Comparison of ENCODE assay signal across 25 mouse cellular contexts in the genomic region with DNA sequence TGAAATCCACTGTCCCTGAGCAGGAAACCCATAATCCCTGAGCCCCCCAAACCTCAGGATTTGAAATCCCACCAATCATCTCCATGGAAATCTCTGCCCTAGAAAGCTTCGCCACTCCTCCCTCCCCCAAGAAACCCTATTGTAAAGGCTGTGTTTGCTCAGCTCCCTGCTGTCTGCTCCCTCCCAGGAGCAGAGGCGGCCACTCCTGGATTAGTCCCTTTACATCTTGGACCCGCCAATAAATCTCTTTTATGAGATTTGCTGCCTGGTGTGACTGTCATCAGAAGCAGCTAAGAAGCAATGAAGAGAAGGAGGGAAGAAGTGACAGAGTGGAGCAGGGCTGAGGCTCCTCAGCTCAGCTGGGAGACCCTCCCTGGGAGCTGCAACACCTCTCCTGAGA.
DNase-seq lines count a peak whose midpoint lies in the region; ATAC-seq lines count a peak whose summit lies in the region.
"Had no signal": no experiment of that assay in that cellular context is flagged by ENCODE, and none has a peak within 500 bp of the region (broad histone marks: within the 10 kb centered on the region; RNA-seq: fewer than 3 reads in every experiment).

No protein-coding gene starts in this region.

- DNase-seq in intestine, embryonic 14.5 days (ENCODE audit: low spot score), result no peak
- DNase-seq in midbrain, embryonic 11.5 days (ENCODE audit: low spot score, missing footprints), result no peak
- peak; percentile 8 for DNase-seq in ES-CJ7 (ENCODE audit: low read depth, low spot score)
- DNase-seq: adrenal gland, postnatal 14 days; cerebellum, adult 2 months; cerebellum, postnatal 25 days; forebrain, postnatal 0 days; gastrocnemius, postnatal 36 days; heart, adult 2 months; heart, postnatal 14 days; kidney, adult 9 months; lung, postnatal 4 days; right cerebral cortex, postnatal 25 days; spleen, adult 18-20 months; thymus, postnatal 14 days had no signal

- WGBS in intestine, embryonic 14.5 days, result 30% methylated on average over 3 of the region's 3 CpGs
- 38% methylated on average over 3 of the region's 3 CpGs for WGBS in intestine, embryonic 16.5 days
- WGBS in midbrain, embryonic 11.5 days, result 10% methylated on average over 3 of the region's 3 CpGs
- WGBS in midbrain, embryonic 13.5 days, result 10% methylated on average over 3 of the region's 3 CpGs
- 30% methylated on average over 3 of the region's 3 CpGs for WGBS in intestine, embryonic 15.5 days
- WGBS in forebrain, embryonic 16.5 days, result 16% methylated on average over 3 of the region's 3 CpGs

- 0 out of 2 replicates have a peak, but pooled peaks have one; percentile 32 for ATAC-seq in intestine, embryonic 14.5 days (replicated peaks; ENCODE audit: low FRiP score, low TSS enrichment, low read depth)
- no peak for ATAC-seq in intestine, embryonic 16.5 days
- peak; percentile 66 for ATAC-seq in midbrain, embryonic 11.5 days (ENCODE audit: low FRiP score)
- ATAC-seq in midbrain, embryonic 13.5 days, result no peak
- peak; percentile 59 for ATAC-seq in intestine, embryonic 15.5 days
- no peak for ATAC-seq in forebrain, embryonic 16.5 days
- ATAC-seq: forebrain, postnatal 0 days; hindbrain, postnatal 0 days; midbrain, embryonic 15.5 days had no signal

- no peaks in the 10 kb centered on the region for H3K36me3 ChIP-seq in intestine, embryonic 14.5 days (ENCODE audit: control insufficient read depth, insufficient read depth, low read length)
- no peaks in the 10 kb centered on the region for H3K36me3 ChIP-seq in intestine, embryonic 16.5 days (ENCODE audit: control insufficient read depth, insufficient read depth, low read length)
- no peaks in the 10 kb centered on the region for H3K36me3 ChIP-seq in midbrain, embryonic 11.5 days (ENCODE audit: control insufficient read depth, insufficient read depth, low read length)
- H3K36me3 ChIP-seq in midbrain, embryonic 13.5 days, result no peaks in the 10 kb centered on the region
- H3K36me3 ChIP-seq in intestine, embryonic 15.5 days, result no peaks in the 10 kb centered on the region
- no peaks in the 10 kb centered on the region for H3K36me3 ChIP-seq in forebrain, embryonic 16.5 days (ENCODE audit: control insufficient read depth, insufficient read depth)
- H3K36me3 ChIP-seq: forebrain, embryonic 10.5 days; heart, embryonic 13.5 days; midbrain, embryonic 15.5 days had no signal

- H3K27me3 ChIP-seq in intestine, embryonic 14.5 days (replicated peaks; ENCODE audit: control insufficient read depth, insufficient read depth, low read length), result no peaks in the 10 kb centered on the region
- no peaks in the 10 kb centered on the region for H3K27me3 ChIP-seq in intestine, embryonic 16.5 days (replicated peaks; ENCODE audit: control insufficient read depth, insufficient read depth, low read length)
- no peaks in the 10 kb centered on the region for H3K27me3 ChIP-seq in midbrain, embryonic 11.5 days (ENCODE audit: control insufficient read depth, insufficient read depth, low read length)
- H3K27me3 ChIP-seq in midbrain, embryonic 13.5 days, result no peaks in the 10 kb centered on the region
- no peaks in the 10 kb centered on the region for H3K27me3 ChIP-seq in intestine, embryonic 15.5 days (replicated peaks)
- no peaks in the 10 kb centered on the region for H3K27me3 ChIP-seq in forebrain, embryonic 16.5 days (replicated peaks; ENCODE audit: control insufficient read depth, insufficient read depth, low read length)
- H3K27me3 ChIP-seq: heart, embryonic 13.5 days; midbrain, embryonic 15.5 days had no signal

- no peak overlapping the region for H3K9ac ChIP-seq in intestine, embryonic 14.5 days (ENCODE audit: low read length)
- H3K9ac ChIP-seq in intestine, embryonic 16.5 days (ENCODE audit: low read depth, low read length), result no peak overlapping the region
- no peak overlapping the region for H3K9ac ChIP-seq in midbrain, embryonic 11.5 days (ENCODE audit: low read length)
- H3K9ac ChIP-seq in midbrain, embryonic 13.5 days (replicated peaks), result no peak overlapping the region
- H3K9ac ChIP-seq in intestine, embryonic 15.5 days, result no peak overlapping the region
- H3K9ac ChIP-seq in forebrain, embryonic 16.5 days (replicated peaks; ENCODE audit: low read depth, low read length), result no peak overlapping the region
- H3K9ac ChIP-seq: forebrain, postnatal 0 days; heart, embryonic 13.5 days; midbrain, embryonic 15.5 days had no signal

- no peaks in the 10 kb centered on the region for H3K4me1 ChIP-seq in intestine, embryonic 14.5 days (replicated peaks; ENCODE audit: control insufficient read depth, insufficient read depth, low read length)
- H3K4me1 ChIP-seq in intestine, embryonic 16.5 days (ENCODE audit: control insufficient read depth, insufficient read depth, low read length), result peaks cover 3% of the 10 kb centered on the region; the same call in 1 of the 2 replicates
- peaks cover 2% of the 10 kb centered on the region; the same call in 1 of the 2 replicates for H3K4me1 ChIP-seq in midbrain, embryonic 11.5 days (ENCODE audit: control insufficient read depth, insufficient read depth, low read length)
- H3K4me1 ChIP-seq in midbrain, embryonic 13.5 days (replicated peaks), result no peaks in the 10 kb centered on the region
- no peaks in the 10 kb centered on the region for H3K4me1 ChIP-seq in intestine, embryonic 15.5 days (replicated peaks)
- no peaks in the 10 kb centered on the region for H3K4me1 ChIP-seq in forebrain, embryonic 16.5 days (replicated peaks; ENCODE audit: control insufficient read depth, insufficient read depth, low read length)
- H3K4me1 ChIP-seq: heart, embryonic 13.5 days; midbrain, embryonic 15.5 days had no signal

- no peaks in the 10 kb centered on the region for H3K9me3 ChIP-seq in intestine, embryonic 14.5 days (ENCODE audit: control insufficient read depth, low read length)
- H3K9me3 ChIP-seq in intestine, embryonic 16.5 days (ENCODE audit: control insufficient read depth, low read length), result no peaks in the 10 kb centered on the region
- H3K9me3 ChIP-seq in midbrain, embryonic 11.5 days (ENCODE audit: control insufficient read depth, low read length), result no peaks in the 10 kb centered on the region
- no peaks in the 10 kb centered on the region for H3K9me3 ChIP-seq in midbrain, embryonic 13.5 days
- H3K9me3 ChIP-seq in intestine, embryonic 15.5 days, result no peaks in the 10 kb centered on the region
- no peaks in the 10 kb centered on the region for H3K9me3 ChIP-seq in forebrain, embryonic 16.5 days (ENCODE audit: control insufficient read depth, low read length)
- H3K9me3 ChIP-seq: forebrain, embryonic 10.5 days; heart, embryonic 13.5 days; midbrain, embryonic 15.5 days had no signal

- H3K27ac ChIP-seq in intestine, embryonic 14.5 days (ENCODE audit: low read depth), result no peak overlapping the region
- no peak overlapping the region for H3K27ac ChIP-seq in intestine, embryonic 16.5 days (ENCODE audit: low read length)
- H3K27ac ChIP-seq in midbrain, embryonic 11.5 days (ENCODE audit: low read depth, low read length), result no peak overlapping the region
- H3K27ac ChIP-seq in midbrain, embryonic 13.5 days, result no peak overlapping the region
- H3K27ac ChIP-seq in intestine, embryonic 15.5 days, result no peak overlapping the region
- H3K27ac ChIP-seq in forebrain, embryonic 16.5 days (ENCODE audit: low read length), result no peak overlapping the region
- H3K27ac ChIP-seq: forebrain, embryonic 10.5 days; heart, adult 2 months; heart, embryonic 13.5 days; hindbrain, postnatal 0 days; layer of hippocampus, adult 2 months; midbrain, embryonic 15.5 days had no signal

- no peak overlapping the region for H3K4me2 ChIP-seq in intestine, embryonic 14.5 days (ENCODE audit: low read length)
- no peak overlapping the region for H3K4me2 ChIP-seq in intestine, embryonic 16.5 days (ENCODE audit: low read depth, low read length)
- H3K4me2 ChIP-seq in midbrain, embryonic 11.5 days, result no peak overlapping the region
- H3K4me2 ChIP-seq in midbrain, embryonic 13.5 days (replicated peaks), result no peak overlapping the region
- H3K4me2 ChIP-seq in intestine, embryonic 15.5 days (replicated peaks), result no peak overlapping the region
- no peak overlapping the region for H3K4me2 ChIP-seq in forebrain, embryonic 16.5 days (ENCODE audit: low read length)
- H3K4me2 ChIP-seq: heart, embryonic 13.5 days; midbrain, embryonic 15.5 days had no signal

- no peak overlapping the region for H3K4me3 ChIP-seq in intestine, embryonic 14.5 days (ENCODE audit: low read depth, low read length)
- no peak overlapping the region for H3K4me3 ChIP-seq in intestine, embryonic 16.5 days (ENCODE audit: low read length)
- no peak overlapping the region for H3K4me3 ChIP-seq in midbrain, embryonic 11.5 days (ENCODE audit: low read depth, low read length)
- no peak overlapping the region for H3K4me3 ChIP-seq in midbrain, embryonic 13.5 days (replicated peaks)
- no peak overlapping the region for H3K4me3 ChIP-seq in intestine, embryonic 15.5 days (replicated peaks)
- H3K4me3 ChIP-seq in forebrain, embryonic 16.5 days (replicated peaks; ENCODE audit: low read length), result no peak overlapping the region
- H3K4me3 ChIP-seq: forebrain, embryonic 10.5 days; heart, adult 2 months; heart, embryonic 13.5 days; layer of hippocampus, adult 2 months; midbrain, embryonic 15.5 days; myocyte had no signal

Comparison
In these comparisons a context has a peak if more than half of its experiments do, and no peak if none do; other contexts are left out.
1. ATAC-seq: peak in intestine, embryonic 14.5 days (single experiment), midbrain, embryonic 11.5 days (single experiment) and intestine, embryonic 15.5 days (single experiment); none in intestine, embryonic 16.5 days (single experiment), midbrain, embryonic 13.5 days (single experiment) and forebrain, embryonic 16.5 days (single experiment).